Mouse (Mus musculus) midbrain, embryonic 14.5 days (tissue): ENCODE measurements around the gene Ggt7. TPM values are rescaled to one million over a fixed set of nuclear protein-coding genes. Genes with fewer than 3 reads are reported as not detected.
"Not testable (repeated sequence)": the region's sequence is repeated elsewhere in the genome, so short reads cannot be mapped to it uniquely, and the experiment has no call there.

Source experiments
- ATAC-seq: fragments of 200-750 bp; cut with Nextera tagmentation; 2 replicates; pipeline ENCODE4 v1.8.0; 2017; ENCODE audit warnings: moderate number of reproducible peaks, moderate library complexity; ENCODE audit not compliant: low FRiP score, low TSS enrichment
- DNase-seq: peaks from one replicate; pipeline ENCODE4 v3.0.0-alpha.2; 2015
- H3K27ac ChIP-seq: fragments of 300-500 bp; sonication (generic); replicated peaks from 2 replicates; pipeline ENCODE4 v1.5.1; 2014; ENCODE audit warnings: mild to moderate bottlenecking, low read depth, low read length, moderate library complexity
- H3K27me3 ChIP-seq: fragments of 300-500 bp; sonication (generic); 2 replicates; pipeline ENCODE4 v1.6.1; 2014; ENCODE audit warnings: low read length, control low read depth, mixed read lengths; ENCODE audit not compliant: control insufficient read depth, insufficient read depth
- H3K36me3 ChIP-seq: fragments of 300-500 bp; sonication (generic); 2 replicates; pipeline ENCODE4 v1.6.1; 2014; ENCODE audit warnings: low read length, control low read depth; ENCODE audit not compliant: control insufficient read depth, insufficient read depth
- H3K4me1 ChIP-seq: fragments of 300-500 bp; sonication (generic); 2 replicates; pipeline ENCODE4 v1.6.1; 2014; ENCODE audit warnings: mild to moderate bottlenecking, antibody characterized with exemption, low read length, control low read depth; ENCODE audit not compliant: control insufficient read depth, insufficient read depth
- H3K4me2 ChIP-seq: fragments of 300-500 bp; sonication (generic); 2 replicates; pipeline ENCODE4 v1.6.1; 2014; ENCODE audit warnings: mild to moderate bottlenecking, low read length, moderate library complexity
- H3K4me3 ChIP-seq: fragments of 300-500 bp; sonication (generic); replicated peaks from 2 replicates; pipeline ENCODE4 v1.5.1; 2014; ENCODE audit warnings: low read depth, low read length
- H3K9ac ChIP-seq: fragments of 300-500 bp; sonication (generic); replicated peaks from 2 replicates; pipeline ENCODE4 v1.6.1; 2014; ENCODE audit warnings: mild to moderate bottlenecking, low read length, moderate library complexity
- H3K9me3 ChIP-seq: fragments of 300-500 bp; sonication (generic); 2 replicates; pipeline ENCODE4 v1.6.1; 2016; ENCODE audit warnings: low read length, control low read depth, mixed read lengths; ENCODE audit not compliant: control insufficient read depth
- WGBS: fragments of 180-500 bp; shearing (Covaris S2); extraction: QIAGEN DNeasy Blood & Tissue Kit; methylation state at CpG from one replicate; pipeline ENCODE4 v1.1.7; 2014; 5-methylcytosine and 5-hydroxymethylcytosine counted together
- polyA plus RNA-seq: library from polyadenylated mRNA; unstranded; fragments of >200 nt; fragmentation: Nextera tagmentation; extraction: Ambion mirVana; gene quantifications from 2 replicates; pipeline ENCODE4 v1.2.1, GENCODE M21; 2014

Ggt7 gene
- polyA plus RNA-seq, 1 experiment from 2014 or later = 43.2 TPM

- ATAC-seq, H3K9me3 ChIP-seq: not testable (repeated sequence)
These were observed 70.1 kb downstream of the Ggt7 start for GRCm38 (mm10) chr2:155447906-155448305.

GRCm38 (mm10) chr2:155443446-155443845 is 74.6 kb downstream of the Ggt7 start:
- H3K27ac ChIP-seq = no peak overlapping the region

More at GRCm38 (mm10) chr2:155447906-155448305, 70.1 kb downstream of the Ggt7 start:
- not testable (repeated sequence) for H3K27ac ChIP-seq, H3K4me2 ChIP-seq, H3K9ac ChIP-seq, H3K36me3 ChIP-seq, DNase-seq, H3K27me3 ChIP-seq, H3K4me3 ChIP-seq, H3K4me1 ChIP-seq
- 97% methylated on average over 1 of the region's 1 CpGs for WGBS

GRCm38 (mm10) chr2:155442916-155443315 is 75.1 kb downstream of the Ggt7 start:
- WGBS = 93% methylated on average over 4 of the region's 4 CpGs
- DNase-seq = no peak

More at GRCm38 (mm10) chr2:155443446-155443845, 74.6 kb downstream of the Ggt7 start:
- H3K9me3 ChIP-seq = no peaks in the 10 kb centered on the region
- ATAC-seq (no peak), DNase-seq (no peak)
- H3K9ac ChIP-seq = no peak overlapping the region
- no peaks in the 10 kb centered on the region for H3K4me1 ChIP-seq
- H3K36me3 ChIP-seq = peaks cover 5% of the 10 kb centered on the region; the same call in 1 of the 2 replicates
- no peak overlapping the region for H3K4me3 ChIP-seq
- 57% methylated on average over 2 of the region's 2 CpGs for WGBS
- H3K27me3 ChIP-seq = no peaks in the 10 kb centered on the region
- H3K4me2 ChIP-seq = no peak overlapping the region

More at GRCm38 (mm10) chr2:155442916-155443315, 75.1 kb downstream of the Ggt7 start:
- H3K4me2 ChIP-seq = no peak overlapping the region
- peaks cover 5% of the 10 kb centered on the region; the same call in 1 of the 2 replicates for H3K36me3 ChIP-seq
- H3K27me3 ChIP-seq = no peaks in the 10 kb centered on the region
- H3K4me1 ChIP-seq = no peaks in the 10 kb centered on the region
- no peak overlapping the region for H3K27ac ChIP-seq
- no peak overlapping the region for H3K4me3 ChIP-seq
- H3K9ac ChIP-seq = no peak overlapping the region
- H3K9me3 ChIP-seq = no peaks in the 10 kb centered on the region
- ATAC-seq = no peak

Other genes with a start within 250 kb of the Ggt7 start
- gene Map1lc3a, start 241.9 kb downstream of the Ggt7 start, polyA plus RNA-seq = 435 and 604 TPM in 2 replicates
- gene Pigu, start 160.8 kb downstream of the Ggt7 start, polyA plus RNA-seq = 63.5 and 65.8 TPM in 2 replicates
- 82.5 and 98.6 TPM in 2 replicates for gene Trp53inp2, start 137.2 kb downstream of the Ggt7 start, polyA plus RNA-seq
- 36.6 and 41.5 TPM in 2 replicates for gene Ncoa6, start 44.3 kb downstream of the Ggt7 start, polyA plus RNA-seq
- gene Acss2, start 289 bp downstream of the Ggt7 start, polyA plus RNA-seq = 22.4 and 25.7 TPM in 2 replicates
- gene Gss, start 74.6 kb upstream of the Ggt7 start, polyA plus RNA-seq = 14.8 and 15.2 TPM in 2 replicates
- gene Myh7b, start 93.0 kb upstream of the Ggt7 start, polyA plus RNA-seq = 0.64 and 0.77 TPM in 2 replicates
- 154 and 171 TPM in 2 replicates for gene Trpc4ap, start 174.1 kb upstream of the Ggt7 start, polyA plus RNA-seq
- gene Edem2, start 211.2 kb upstream of the Ggt7 start, polyA plus RNA-seq = 42.6 and 47.2 TPM in 2 replicates
- not detected in 2 replicates for gene Gm17581, start 217.6 kb upstream of the Ggt7 start, polyA plus RNA-seq
- gene Procr, start 232.9 kb upstream of the Ggt7 start, polyA plus RNA-seq = 1.1 and 2.3 TPM in 2 replicates